Comparison of ENCODE assay signal across 10 mouse cellular contexts in genomic region chr15:102167620-102168021, GRCm38 (mm10). TPM values are rescaled to one million over a fixed set of nuclear protein-coding genes. Genes with fewer than 3 reads are reported as not detected.
A peak's percentile ranks its signal among the peaks of the same experiment; 100 is the strongest.
DNase-seq lines count a peak whose midpoint lies in the region; ATAC-seq and TF ChIP-seq lines count a peak whose summit lies in the region.
"Had no signal": no experiment of that assay in that cellular context is flagged by ENCODE, and none has a peak within 500 bp of the region (broad histone marks: within the 10 kb centered on the region; RNA-seq: fewer than 3 reads in every experiment).

No protein-coding gene starts in this region.

- TF ChIP-seq POLR2A in limb, embryonic 14.5 days (IDR thresholded peaks at IDR 0.05; ENCODE audit: borderline replicate concordance, extremely low read depth, insufficient read depth, insufficient read length) = no peak
- TF ChIP-seq POLR2A in thymus, adult 2 months (IDR thresholded peaks at IDR 0.05; ENCODE audit: control insufficient read depth, extremely low read depth, insufficient read depth, low read length, poor library complexity) = no peak

- DNase-seq in gastrocnemius, adult 18-20 months (ENCODE audit: low spot score) = peak; percentile 36
- DNase-seq in gastrocnemius, postnatal 14 days = no peak
- DNase-seq in urinary bladder, postnatal 36 days (ENCODE audit: low spot score in 2 of 2) = peak; percentile 51 to 61
- no peak for DNase-seq in urinary bladder, postnatal 4 days (ENCODE audit: low spot score in 2 of 2)
- DNase-seq in limb, embryonic 14.5 days (ENCODE audit: low spot score) = peak; percentile 86
- DNase-seq in layer of hippocampus, postnatal 36 days = no peak
- no peak for DNase-seq in thymus, adult 2 months

- intact Hi-C loops in gastrocnemius, postnatal 14 days (cut with DNase I; ENCODE audit: low total_unique reads) = no loop called here

- H3K27ac ChIP-seq in limb, embryonic 14.5 days (replicated peaks; ENCODE audit: low read depth, low read length) = peak overlapping the region; percentile 77
- no peak overlapping the region for H3K27ac ChIP-seq in forebrain, embryonic 12.5 days
- H3K27ac ChIP-seq in thymus, adult 2 months (ENCODE audit: control insufficient read depth, insufficient read depth, low read length) = no peak overlapping the region
- H3K27ac ChIP-seq: liver, embryonic 15.5 days had no signal

- TF ChIP-seq CTCF in thymus, adult 2 months (IDR thresholded peaks at IDR 0.05; ENCODE audit: borderline replicate concordance, control insufficient read depth, extremely low read depth, insufficient read depth, low read length, poor library complexity) = no peak

- no peak overlapping the region for H3K4me3 ChIP-seq in limb, embryonic 14.5 days (replicated peaks; ENCODE audit: low read length)
- H3K4me3 ChIP-seq in forebrain, embryonic 12.5 days (replicated peaks) = no peak overlapping the region
- no peak overlapping the region for H3K4me3 ChIP-seq in thymus, adult 2 months (ENCODE audit: control insufficient read depth, insufficient read depth, low read length)
- H3K4me3 ChIP-seq: liver, embryonic 15.5 days had no signal

- peak overlapping the region; percentile 9; the same call in 1 of the 2 replicates for H3K4me2 ChIP-seq in limb, embryonic 14.5 days (replicated peaks; ENCODE audit: low read depth, low read length, severe bottlenecking)
- H3K4me2 ChIP-seq in forebrain, embryonic 12.5 days = no peak overlapping the region
- H3K4me2 ChIP-seq: liver, embryonic 15.5 days had no signal

- H3K9me3 ChIP-seq in limb, embryonic 14.5 days (ENCODE audit: control insufficient read depth, low read length) = no peaks in the 10 kb centered on the region
- H3K9me3 ChIP-seq in forebrain, embryonic 12.5 days = no peaks in the 10 kb centered on the region
- H3K9me3 ChIP-seq: liver, embryonic 15.5 days had no signal

- H3K9ac ChIP-seq in limb, embryonic 14.5 days (ENCODE audit: low read depth, low read length, severe bottlenecking) = no peak overlapping the region
- no peak overlapping the region for H3K9ac ChIP-seq in forebrain, embryonic 12.5 days
- H3K9ac ChIP-seq: liver, embryonic 15.5 days had no signal

- WGBS in limb, embryonic 14.5 days = 23% methylated on average over 6 of the region's 6 CpGs
- 74% methylated on average over 6 of the region's 6 CpGs for WGBS in forebrain, embryonic 12.5 days
- 81% methylated on average over 6 of the region's 6 CpGs for WGBS in thymus, adult 2 months

- H3K36me3 ChIP-seq in limb, embryonic 14.5 days (ENCODE audit: control insufficient read depth, insufficient read depth, low read length) = no peaks in the 10 kb centered on the region
- no peaks in the 10 kb centered on the region for H3K36me3 ChIP-seq in forebrain, embryonic 12.5 days (replicated peaks)
- no peaks in the 10 kb centered on the region for H3K36me3 ChIP-seq in thymus, adult 2 months (ENCODE audit: control insufficient read depth, insufficient read depth, low read length)

- ATAC-seq in limb, embryonic 14.5 days (ENCODE audit: low FRiP score, low read depth) = peak; percentile 81
- no peak for ATAC-seq in forebrain, embryonic 12.5 days (ENCODE audit: low FRiP score)

- H3K4me1 ChIP-seq in limb, embryonic 14.5 days (ENCODE audit: control insufficient read depth, insufficient read depth, low read length) = peaks cover 30% of the 10 kb centered on the region
- no peaks in the 10 kb centered on the region for H3K4me1 ChIP-seq in forebrain, embryonic 12.5 days
- peaks cover 17% of the 10 kb centered on the region for H3K4me1 ChIP-seq in thymus, adult 2 months (replicated peaks; ENCODE audit: control insufficient read depth, insufficient read depth, low read length)
- H3K4me1 ChIP-seq: liver, embryonic 15.5 days had no signal

- no peaks in the 10 kb centered on the region for H3K27me3 ChIP-seq in limb, embryonic 14.5 days (ENCODE audit: control insufficient read depth, insufficient read depth, low read length)
- H3K27me3 ChIP-seq in forebrain, embryonic 12.5 days = no peaks in the 10 kb centered on the region
- no peaks in the 10 kb centered on the region for H3K27me3 ChIP-seq in thymus, adult 2 months (ENCODE audit: control insufficient read depth, insufficient read depth, low read length)
- H3K27me3 ChIP-seq: liver, embryonic 15.5 days had no signal

RNA-seq across cellular contexts. Expression of gene Soat2, which starts 17.3 kb away (rescaled TPM):
- total RNA-seq in gastrocnemius, adult 18-20 months (2021) = under 1 TPM in 1 of 2 experiments, not detected in 1; 0.09 TPM
- under 1 TPM in 1 of 2 experiments, not detected in 1; 0.13 TPM for total RNA-seq in gastrocnemius, postnatal 14 days (2021)
- 0.87 and 1.1 TPM in 2 replicates for polyA plus RNA-seq in limb, embryonic 14.5 days (2012; rRNA removed)
- 0.48 and 0.76 TPM in 2 replicates for polyA plus RNA-seq in limb, embryonic 14.5 days (2014; fragmentation: Nextera tagmentation; extraction: Ambion mirVana)
- under 1 TPM in 1 of 2 experiments, not detected in 1; 0.23 TPM for total RNA-seq in layer of hippocampus, postnatal 36 days (2021)
- 0.08 TPM in 1 of 2 replicates, not detected in the other for polyA plus RNA-seq in forebrain, embryonic 12.5 days (2016; fragmentation: Nextera tagmentation; extraction: Ambion mirVana)
- 3.8 and 4.1 TPM in 2 replicates for polyA plus RNA-seq in thymus, adult 2 months (2012; rRNA removed)
- polyA plus RNA-seq: neural tube, embryonic 14.5 days had no signal

RNA-seq across cellular contexts. Expression of gene Igfbp6, which starts 23.5 kb away (rescaled TPM):
- total RNA-seq in gastrocnemius, adult 18-20 months (2021) = 10 to 100 TPM; 32.2 to 50.3 TPM
- total RNA-seq in gastrocnemius, postnatal 14 days (2021) = 10 to 100 TPM; 65.6 to 80.6 TPM
- polyA plus RNA-seq in limb, embryonic 14.5 days (2012; rRNA removed) = 6.2 and 8.1 TPM in 2 replicates
- polyA plus RNA-seq in limb, embryonic 14.5 days (2014; fragmentation: Nextera tagmentation; extraction: Ambion mirVana) = 11.7 and 11.9 TPM in 2 replicates
- 1 to 10 TPM; 8.2 to 8.9 TPM for total RNA-seq in layer of hippocampus, postnatal 36 days (2021)
- polyA plus RNA-seq in forebrain, embryonic 12.5 days (2016; fragmentation: Nextera tagmentation; extraction: Ambion mirVana) = 0.24 and 0.79 TPM in 2 replicates
- polyA plus RNA-seq in thymus, adult 2 months (2012; rRNA removed) = 17.8 and 30.2 TPM in 2 replicates

RNA-seq across cellular contexts. Expression of gene Spryd3, which starts 31.6 kb away (rescaled TPM):
- total RNA-seq in gastrocnemius, adult 18-20 months (2021) = 1 to 10 TPM; 4.9 to 7.7 TPM
- total RNA-seq in gastrocnemius, postnatal 14 days (2021) = 10 to 100 TPM; 10.0 to 12.0 TPM
- polyA plus RNA-seq in limb, embryonic 14.5 days (2012; rRNA removed) = 37.4 and 39.8 TPM in 2 replicates
- 18.7 and 18.9 TPM in 2 replicates for polyA plus RNA-seq in limb, embryonic 14.5 days (2014; fragmentation: Nextera tagmentation; extraction: Ambion mirVana)
- total RNA-seq in layer of hippocampus, postnatal 36 days (2021) = 100 to 1,000 TPM; 141 to 151 TPM
- polyA plus RNA-seq in forebrain, embryonic 12.5 days (2016; fragmentation: Nextera tagmentation; extraction: Ambion mirVana) = 19.1 and 19.6 TPM in 2 replicates
- polyA plus RNA-seq in thymus, adult 2 months (2012; rRNA removed) = 40.8 and 43.1 TPM in 2 replicates

RNA-seq across cellular contexts. Expression of gene Zfp740, which starts 35.4 kb away (rescaled TPM):
- 10 to 100 TPM; 24.0 to 29.0 TPM for total RNA-seq in gastrocnemius, adult 18-20 months (2021)
- 10 to 100 TPM; 27.6 to 30.5 TPM for total RNA-seq in gastrocnemius, postnatal 14 days (2021)
- polyA plus RNA-seq in limb, embryonic 14.5 days (2012; rRNA removed) = 89.4 and 96.0 TPM in 2 replicates
- 53.8 and 64.0 TPM in 2 replicates for polyA plus RNA-seq in limb, embryonic 14.5 days (2014; fragmentation: Nextera tagmentation; extraction: Ambion mirVana)
- total RNA-seq in layer of hippocampus, postnatal 36 days (2021) = 10 to 100 TPM; 68.8 to 69.4 TPM
- 127 and 132 TPM in 2 replicates for polyA plus RNA-seq in forebrain, embryonic 12.5 days (2016; fragmentation: Nextera tagmentation; extraction: Ambion mirVana)
- 69.6 and 71.9 TPM in 2 replicates for polyA plus RNA-seq in thymus, adult 2 months (2012; rRNA removed)

RNA-seq across cellular contexts. Expression of gene Csad, which starts 36.9 kb away (rescaled TPM):
- 1 to 10 TPM; 5.9 to 7.8 TPM for total RNA-seq in gastrocnemius, adult 18-20 months (2021)
- 10 to 100 TPM; 14.1 to 15.6 TPM for total RNA-seq in gastrocnemius, postnatal 14 days (2021)
- polyA plus RNA-seq in limb, embryonic 14.5 days (2012; rRNA removed) = 112 and 130 TPM in 2 replicates
- polyA plus RNA-seq in limb, embryonic 14.5 days (2014; fragmentation: Nextera tagmentation; extraction: Ambion mirVana) = 66.1 and 75.3 TPM in 2 replicates
- 10 to 100 TPM; 37.1 to 39.5 TPM for total RNA-seq in layer of hippocampus, postnatal 36 days (2021)
- 46.2 and 51.8 TPM in 2 replicates for polyA plus RNA-seq in forebrain, embryonic 12.5 days (2016; fragmentation: Nextera tagmentation; extraction: Ambion mirVana)
- polyA plus RNA-seq in thymus, adult 2 months (2012; rRNA removed) = 77.6 and 82.1 TPM in 2 replicates

Comparison
In these comparisons a context has a peak if more than half of its experiments do, and no peak if none do; other contexts are left out.
1. DNase-seq: peak in gastrocnemius, adult 18-20 months (single experiment), urinary bladder, postnatal 36 days (2 of 2) and limb, embryonic 14.5 days (single experiment); none in gastrocnemius, postnatal 14 days (single experiment), urinary bladder, postnatal 4 days (0 of 2), layer of hippocampus, postnatal 36 days (0 of 2) and thymus, adult 2 months (single experiment).
2. RNA of gene Spryd3, which starts 31.6 kb away (total RNA-seq): 141 to 151 TPM in layer of hippocampus, postnatal 36 days; 10.0 to 12.0 TPM in gastrocnemius, postnatal 14 days and 4.9 to 7.7 TPM in gastrocnemius, adult 18-20 months; every median in the first group is over 10 times any median in the second.